Mouse (Mus musculus): Measurements from ENCODE around the gene Edrf1. TPM values are rescaled to one million over a fixed set of nuclear protein-coding genes. Genes with fewer than 3 reads are reported as not detected.
A peak's percentile ranks its signal among the peaks of the same experiment; 100 is the strongest.

Gene Edrf1
- total RNA-seq (2014; fragmentation: Nextera tagmentation) (21.5 and 61.4 TPM in 2 replicates), total RNA-seq (2017) (31.1 and 36.3 TPM in 2 replicates), polyA plus RNA-seq (2012) (5.5 and 6.2 TPM in 2 replicates)

- TF ChIP-seq GATA2 (IDR thresholded peaks at IDR 0.05; ENCODE audit: borderline replicate concordance, low read depth, low read length) (no peak), TAL1 (conservative IDR thresholded peaks at IDR 0.05; ENCODE audit: low read depth, low read length) (no peak), POLR2AphosphoS5 (IDR thresholded peaks at IDR 0.05; ENCODE audit: insufficient replicate concordance, low read depth, low read length) (no peak), CTCF (IDR thresholded peaks at IDR 0.05; ENCODE audit: low read depth, low read length) (no peak), GATA1 (IDR thresholded peaks at IDR 0.05; ENCODE audit: borderline replicate concordance, low read length) (no peak)
- DNase-seq (ENCODE audit: low spot score), result peak; percentile 93
- peaks cover 19% of the 10 kb centered on the region for H3K4me1 ChIP-seq (ENCODE audit: insufficient read depth, low read depth, low read length)
- H3K4me3 ChIP-seq (ENCODE audit: low read depth, low read length), result peak within 1 kb of the TSS; percentile 94
- peak; percentile 98 for ATAC-seq (ENCODE audit: extremely low read depth, insufficient number of reproducible peaks, low FRiP score, poor library complexity, severe bottlenecking)
- H3K9me3 ChIP-seq (replicated peaks), result no peaks in the 10 kb centered on the region
- H3K27me3 ChIP-seq (ENCODE audit: insufficient read depth, low read length), result peaks cover 2% of the 10 kb centered on the region; the same call in 1 of the 2 replicates
- peaks cover 34% of the 10 kb centered on the region for H3K36me3 ChIP-seq (replicated peaks)
These were observed at the start of gene Edrf1 for GRCm38 (mm10) chr7:133637361-133638305. Gene Edrf1 (plus strand): TSS chr7:133637543.

- no peak for ATAC-seq (ENCODE audit: extremely low read depth, insufficient number of reproducible peaks, low FRiP score, poor library complexity, severe bottlenecking)
- H3K27me3 ChIP-seq (ENCODE audit: insufficient read depth, low read length), result no peaks in the 10 kb centered on the region
- H3K4me3 ChIP-seq (ENCODE audit: low read depth, low read length), result no peak overlapping the region
- H3K36me3 ChIP-seq (replicated peaks), result no peaks in the 10 kb centered on the region
- no peak for TF ChIP-seq GATA2 (IDR thresholded peaks at IDR 0.05; ENCODE audit: borderline replicate concordance, low read depth, low read length)
- TF ChIP-seq GATA1 (IDR thresholded peaks at IDR 0.05; ENCODE audit: borderline replicate concordance, low read length), result no peak
- no peak for TF ChIP-seq CTCF (IDR thresholded peaks at IDR 0.05; ENCODE audit: low read depth, low read length)
- no peak for TF ChIP-seq POLR2AphosphoS5 (IDR thresholded peaks at IDR 0.05; ENCODE audit: insufficient replicate concordance, low read depth, low read length)
- no peak for TF ChIP-seq TAL1 (conservative IDR thresholded peaks at IDR 0.05; ENCODE audit: low read depth, low read length)
- no peaks in the 10 kb centered on the region for H3K4me1 ChIP-seq (ENCODE audit: insufficient read depth, low read depth, low read length)
- DNase-seq (ENCODE audit: low spot score), result no peak
- H3K9me3 ChIP-seq (replicated peaks), result no peaks in the 10 kb centered on the region
These were observed 45.6 kb upstream of the Edrf1 start for GRCm38 (mm10) chr7:133591750-133592149.

GRCm38 (mm10) chr7:133600558-133600957 lies 36.8 kb upstream of the Edrf1 start:
- H3K36me3 ChIP-seq (replicated peaks), result no peaks in the 10 kb centered on the region
- no peak overlapping the region for H3K4me3 ChIP-seq (ENCODE audit: low read depth, low read length)
- TF ChIP-seq CTCF (IDR thresholded peaks at IDR 0.05; ENCODE audit: low read depth, low read length) (no peak), GATA1 (IDR thresholded peaks at IDR 0.05; ENCODE audit: borderline replicate concordance, low read length) (no peak), GATA2 (IDR thresholded peaks at IDR 0.05; ENCODE audit: borderline replicate concordance, low read depth, low read length) (no peak), POLR2AphosphoS5 (IDR thresholded peaks at IDR 0.05; ENCODE audit: insufficient replicate concordance, low read depth, low read length) (no peak), TAL1 (conservative IDR thresholded peaks at IDR 0.05; ENCODE audit: low read depth, low read length) (no peak)
- no peaks in the 10 kb centered on the region for H3K4me1 ChIP-seq (ENCODE audit: insufficient read depth, low read depth, low read length)
- ATAC-seq (ENCODE audit: extremely low read depth, insufficient number of reproducible peaks, low FRiP score, poor library complexity, severe bottlenecking), result no peak
- no peaks in the 10 kb centered on the region for H3K9me3 ChIP-seq (replicated peaks)
- DNase-seq (ENCODE audit: low spot score), result no peak
- H3K27me3 ChIP-seq (ENCODE audit: insufficient read depth, low read length), result no peaks in the 10 kb centered on the region

- H3K36me3 ChIP-seq (replicated peaks), result no peaks in the 10 kb centered on the region
- no peak for ATAC-seq (ENCODE audit: extremely low read depth, insufficient number of reproducible peaks, low FRiP score, poor library complexity, severe bottlenecking)
- no peaks in the 10 kb centered on the region for H3K27me3 ChIP-seq (ENCODE audit: insufficient read depth, low read length)
- no peak for DNase-seq (ENCODE audit: low spot score)
- H3K9me3 ChIP-seq (replicated peaks), result no peaks in the 10 kb centered on the region
- no peak for TF ChIP-seq GATA1 (IDR thresholded peaks at IDR 0.05; ENCODE audit: borderline replicate concordance, low read length)
- TF ChIP-seq CTCF (IDR thresholded peaks at IDR 0.05; ENCODE audit: low read depth, low read length), result no peak
- no peak for TF ChIP-seq POLR2AphosphoS5 (IDR thresholded peaks at IDR 0.05; ENCODE audit: insufficient replicate concordance, low read depth, low read length)
- TF ChIP-seq GATA2 (IDR thresholded peaks at IDR 0.05; ENCODE audit: borderline replicate concordance, low read depth, low read length), result no peak
- TF ChIP-seq TAL1 (conservative IDR thresholded peaks at IDR 0.05; ENCODE audit: low read depth, low read length), result no peak
- no peaks in the 10 kb centered on the region for H3K4me1 ChIP-seq (ENCODE audit: insufficient read depth, low read depth, low read length)
- H3K4me3 ChIP-seq (ENCODE audit: low read depth, low read length), result no peak within 1 kb of the TSS
These were observed 35.3 kb upstream of the Edrf1 start, which contains the start of gene Tex36 for GRCm38 (mm10) chr7:133602058-133602457. Gene Tex36 (minus strand): TSS chr7:133602158.

- Histone ChIP-seq H3K27me3 (ENCODE audit: insufficient read depth, low read length) (no peaks in the 10 kb centered on the region), H3K4me1 (ENCODE audit: insufficient read depth, low read depth, low read length) (peaks cover 4% of the 10 kb centered on the region; the same call in 1 of the 2 replicates), H3K9me3 (replicated peaks) (no peaks in the 10 kb centered on the region), H3K4me3 (ENCODE audit: low read depth, low read length) (no peak overlapping the region), H3K36me3 (replicated peaks) (no peaks in the 10 kb centered on the region)
- no peak for TF ChIP-seq TAL1 (conservative IDR thresholded peaks at IDR 0.05; ENCODE audit: low read depth, low read length)
- no peak for TF ChIP-seq GATA2 (IDR thresholded peaks at IDR 0.05; ENCODE audit: borderline replicate concordance, low read depth, low read length)
- no peak for TF ChIP-seq GATA1 (IDR thresholded peaks at IDR 0.05; ENCODE audit: borderline replicate concordance, low read length)
- no peak for TF ChIP-seq POLR2AphosphoS5 (IDR thresholded peaks at IDR 0.05; ENCODE audit: insufficient replicate concordance, low read depth, low read length)
- no peak for TF ChIP-seq CTCF (IDR thresholded peaks at IDR 0.05; ENCODE audit: low read depth, low read length)
- no peak for ATAC-seq (ENCODE audit: extremely low read depth, insufficient number of reproducible peaks, low FRiP score, poor library complexity, severe bottlenecking)
- DNase-seq (ENCODE audit: low spot score), result no peak
These were observed 34.2 kb upstream of the Edrf1 start for GRCm38 (mm10) chr7:133603156-133603555.
